ENCODE assay signal across 18 mouse cellular contexts in genomic region chr7:35741858-35742257, GRCm38 (mm10). TPM values are rescaled to one million over a fixed set of nuclear protein-coding genes. Genes with fewer than 3 reads are reported as not detected.
DNase-seq lines count a peak whose midpoint lies in the region; ATAC-seq lines count a peak whose summit lies in the region.
"Had no signal": no experiment of that assay in that cellular context is flagged by ENCODE, and none has a peak within 500 bp of the region (broad histone marks: within the 10 kb centered on the region; RNA-seq: fewer than 3 reads in every experiment).

No protein-coding gene starts in this region.

- WGBS in forebrain, embryonic 15.5 days = 60% methylated on average over 5 of the region's 5 CpGs
- WGBS in forebrain, embryonic 10.5 days = 83% methylated on average over 5 of the region's 5 CpGs
- WGBS in intestine, embryonic 14.5 days = 75% methylated on average over 5 of the region's 5 CpGs
- WGBS in intestine, embryonic 15.5 days = 65% methylated on average over 5 of the region's 5 CpGs
- WGBS in macrophage (ENCODE audit: missing documents) = 98% methylated on average over 5 of the region's 5 CpGs

- no peaks in the 10 kb centered on the region for H3K9me3 ChIP-seq in forebrain, embryonic 15.5 days
- H3K9me3 ChIP-seq in forebrain, embryonic 10.5 days = peaks cover 9% of the 10 kb centered on the region; the same call in 1 of the 2 replicates
- 0 out of 2 replicates have a peak, but pooled peaks cover 3% of the 10 kb centered on the region for H3K9me3 ChIP-seq in intestine, embryonic 14.5 days (ENCODE audit: control insufficient read depth, low read length)
- no peaks in the 10 kb centered on the region for H3K9me3 ChIP-seq in intestine, embryonic 15.5 days
- H3K9me3 ChIP-seq: embryonic facial prominence, embryonic 13.5 days; heart, embryonic 13.5 days had no signal

- peaks cover 30% of the 10 kb centered on the region for H3K36me3 ChIP-seq in forebrain, embryonic 15.5 days
- H3K36me3 ChIP-seq in forebrain, embryonic 10.5 days (replicated peaks) = peaks cover 98% of the 10 kb centered on the region
- H3K36me3 ChIP-seq in intestine, embryonic 14.5 days (ENCODE audit: control insufficient read depth, insufficient read depth, low read length) = peaks cover 24% of the 10 kb centered on the region
- 0 out of 2 replicates have a peak, but pooled peaks cover 2% of the 10 kb centered on the region for H3K36me3 ChIP-seq in intestine, embryonic 15.5 days
- H3K36me3 ChIP-seq in macrophage (ENCODE audit: inconsistent target) = no peaks in the 10 kb centered on the region

- H3K4me3 ChIP-seq in forebrain, embryonic 15.5 days = no peak overlapping the region
- H3K4me3 ChIP-seq in forebrain, embryonic 10.5 days = no peak overlapping the region
- no peak overlapping the region for H3K4me3 ChIP-seq in intestine, embryonic 14.5 days (ENCODE audit: low read depth, low read length)
- no peak overlapping the region for H3K4me3 ChIP-seq in intestine, embryonic 15.5 days (replicated peaks)
- no peak overlapping the region for H3K4me3 ChIP-seq in macrophage (ENCODE audit: inconsistent target)
- H3K4me3 ChIP-seq: embryonic facial prominence, embryonic 13.5 days; heart, embryonic 13.5 days had no signal

- no peak for ATAC-seq in forebrain, embryonic 15.5 days (replicated peaks)
- no peak for ATAC-seq in intestine, embryonic 14.5 days (replicated peaks; ENCODE audit: low FRiP score, low TSS enrichment, low read depth)
- no peak for ATAC-seq in intestine, embryonic 15.5 days
- ATAC-seq: hindbrain, postnatal 0 days; intestine, embryonic 16.5 days had no signal

- H3K79me2 ChIP-seq in macrophage (ENCODE audit: inconsistent target) = no peaks in the 10 kb centered on the region

- 0 out of 2 replicates have a peak, but pooled peaks cover 5% of the 10 kb centered on the region for H3K4me1 ChIP-seq in forebrain, embryonic 15.5 days
- no peaks in the 10 kb centered on the region for H3K4me1 ChIP-seq in forebrain, embryonic 10.5 days
- no peaks in the 10 kb centered on the region for H3K4me1 ChIP-seq in intestine, embryonic 14.5 days (replicated peaks; ENCODE audit: control insufficient read depth, insufficient read depth, low read length)
- H3K4me1 ChIP-seq in intestine, embryonic 15.5 days (replicated peaks) = no peaks in the 10 kb centered on the region

- DNase-seq in forebrain, embryonic 10.5 days (ENCODE audit: extremely low spot score, low spot score) = no peak
- no peak for DNase-seq in intestine, embryonic 14.5 days (ENCODE audit: low spot score)
- no peak for DNase-seq in gastrocnemius, adult 18-20 months (ENCODE audit: low spot score)
- no peak for DNase-seq in natural killer cell, adult 2 months (ENCODE audit: low spot score in 2 of 2)
- DNase-seq: adrenal gland, postnatal 10 days; cerebellum, adult 11-12 months; cerebellum, adult 9-10 months; cerebellum, postnatal 36 days; gastrocnemius, postnatal 36 days; heart, adult 11 months; heart, postnatal 36 days had no signal

- no peaks in the 10 kb centered on the region for H3K27me3 ChIP-seq in forebrain, embryonic 15.5 days
- peaks cover 21% of the 10 kb centered on the region; the same call in 1 of the 2 replicates for H3K27me3 ChIP-seq in forebrain, embryonic 10.5 days (ENCODE audit: poor library complexity, severe bottlenecking)
- H3K27me3 ChIP-seq in intestine, embryonic 14.5 days (replicated peaks; ENCODE audit: control insufficient read depth, insufficient read depth, low read length) = no peaks in the 10 kb centered on the region
- no peaks in the 10 kb centered on the region for H3K27me3 ChIP-seq in intestine, embryonic 15.5 days (replicated peaks)
- H3K27me3 ChIP-seq: embryonic facial prominence, embryonic 13.5 days; heart, embryonic 13.5 days had no signal

- H3K9ac ChIP-seq in forebrain, embryonic 15.5 days (replicated peaks) = no peak overlapping the region
- no peak overlapping the region for H3K9ac ChIP-seq in intestine, embryonic 14.5 days (ENCODE audit: low read length)
- H3K9ac ChIP-seq in intestine, embryonic 15.5 days = no peak overlapping the region
- H3K9ac ChIP-seq: embryonic facial prominence, embryonic 13.5 days; heart, embryonic 13.5 days had no signal

- H3K27ac ChIP-seq in forebrain, embryonic 15.5 days (replicated peaks) = peak overlapping the region; percentile 15; the same call in 1 of the 2 replicates
- no peak overlapping the region for H3K27ac ChIP-seq in forebrain, embryonic 10.5 days
- H3K27ac ChIP-seq in intestine, embryonic 14.5 days (ENCODE audit: low read depth) = peak overlapping the region; percentile 24
- no peak overlapping the region for H3K27ac ChIP-seq in intestine, embryonic 15.5 days
- H3K27ac ChIP-seq in macrophage = peak overlapping the region; percentile 24
- H3K27ac ChIP-seq: embryonic facial prominence, embryonic 13.5 days; heart, embryonic 13.5 days; hindbrain, postnatal 0 days had no signal

- no peak overlapping the region for H3K4me2 ChIP-seq in forebrain, embryonic 15.5 days (replicated peaks)
- no peak overlapping the region for H3K4me2 ChIP-seq in intestine, embryonic 14.5 days (ENCODE audit: low read length)
- no peak overlapping the region for H3K4me2 ChIP-seq in intestine, embryonic 15.5 days (replicated peaks)
- H3K4me2 ChIP-seq: embryonic facial prominence, embryonic 13.5 days; heart, embryonic 13.5 days had no signal

RNA-seq across cellular contexts. Expression of gene Dpy19l3, which starts 12.4 kb away (rescaled TPM):
- 50.3 and 54.6 TPM in 2 replicates for polyA plus RNA-seq in forebrain, embryonic 15.5 days (2015; fragmentation: Nextera tagmentation; extraction: Ambion mirVana)
- 30.5 and 31.5 TPM in 2 replicates for polyA plus RNA-seq in forebrain, embryonic 10.5 days (2016; fragmentation: Nextera tagmentation; extraction: Ambion mirVana)
- polyA plus RNA-seq in intestine, embryonic 14.5 days (2014; fragmentation: Nextera tagmentation; extraction: Ambion mirVana) = 22.2 and 28.1 TPM in 2 replicates
- polyA plus RNA-seq in intestine, embryonic 15.5 days (2015; fragmentation: Nextera tagmentation; extraction: Ambion mirVana) = 15.6 and 17.5 TPM in 2 replicates
- total RNA-seq in macrophage (2018; cell fraction: chromatin; rRNA removed) = 1 to 10 TPM in 15 of 26 experiments, under 1 TPM in 10, not detected in 1; 0.07 to 3.6 (median 1.1) TPM
- 1 to 10 TPM in 6 of 26 experiments, under 1 TPM in 20; 0.18 to 3.2 (median 0.53) TPM for total RNA-seq in macrophage (2018; cell fraction: cytosol; rRNA removed)
- total RNA-seq in macrophage (2018; cell fraction: nucleus; rRNA removed) = 1 to 10 TPM in 17 of 26 experiments, under 1 TPM in 9; 0.13 to 6.2 (median 1.3) TPM
- polyA plus RNA-seq in macrophage (2018) = 0.16 to 0.46 TPM (median 0.42 TPM) in 3 replicates
- total RNA-seq in gastrocnemius, adult 18-20 months (2021) = 1 to 10 TPM; 5.8 to 6.8 TPM

Comparison
In these comparisons a context has a peak if more than half of its experiments do, and no peak if none do; other contexts are left out.
1. H3K27ac ChIP-seq: peak in forebrain, embryonic 15.5 days (single experiment), intestine, embryonic 14.5 days (single experiment) and macrophage (single experiment); none in forebrain, embryonic 10.5 days (single experiment) and intestine, embryonic 15.5 days (single experiment).
2. RNA of gene Dpy19l3, which starts 12.4 kb away (polyA plus RNA-seq): 50.3 to 54.6 TPM in forebrain, embryonic 15.5 days, 30.5 to 31.5 TPM in forebrain, embryonic 10.5 days, 22.2 to 28.1 TPM in intestine, embryonic 14.5 days and 15.6 to 17.5 TPM in intestine, embryonic 15.5 days; 0.16 to 0.46 TPM in macrophage; every median in the first group is over 10 times any median in the second.